Mouse (Mus musculus) fat pad, adult 2 months (tissue): ENCODE results near the gene Gm3646.
A peak's percentile ranks its signal among the peaks of the same experiment; 100 is the strongest.

ENCODE experiments used
- DNase-seq: peaks from one replicate; pipeline ENCODE4 v3.0.0-alpha.2; 2011; ENCODE audit warnings: low read depth, low spot score; ENCODE audit errors: extremely low read depth

Gene Gm3646

GRCm38 (mm10) chr1:39781835-39782234, 23.3 kb downstream of the Gm3646 start:
- no peak for DNase-seq

DNA sequence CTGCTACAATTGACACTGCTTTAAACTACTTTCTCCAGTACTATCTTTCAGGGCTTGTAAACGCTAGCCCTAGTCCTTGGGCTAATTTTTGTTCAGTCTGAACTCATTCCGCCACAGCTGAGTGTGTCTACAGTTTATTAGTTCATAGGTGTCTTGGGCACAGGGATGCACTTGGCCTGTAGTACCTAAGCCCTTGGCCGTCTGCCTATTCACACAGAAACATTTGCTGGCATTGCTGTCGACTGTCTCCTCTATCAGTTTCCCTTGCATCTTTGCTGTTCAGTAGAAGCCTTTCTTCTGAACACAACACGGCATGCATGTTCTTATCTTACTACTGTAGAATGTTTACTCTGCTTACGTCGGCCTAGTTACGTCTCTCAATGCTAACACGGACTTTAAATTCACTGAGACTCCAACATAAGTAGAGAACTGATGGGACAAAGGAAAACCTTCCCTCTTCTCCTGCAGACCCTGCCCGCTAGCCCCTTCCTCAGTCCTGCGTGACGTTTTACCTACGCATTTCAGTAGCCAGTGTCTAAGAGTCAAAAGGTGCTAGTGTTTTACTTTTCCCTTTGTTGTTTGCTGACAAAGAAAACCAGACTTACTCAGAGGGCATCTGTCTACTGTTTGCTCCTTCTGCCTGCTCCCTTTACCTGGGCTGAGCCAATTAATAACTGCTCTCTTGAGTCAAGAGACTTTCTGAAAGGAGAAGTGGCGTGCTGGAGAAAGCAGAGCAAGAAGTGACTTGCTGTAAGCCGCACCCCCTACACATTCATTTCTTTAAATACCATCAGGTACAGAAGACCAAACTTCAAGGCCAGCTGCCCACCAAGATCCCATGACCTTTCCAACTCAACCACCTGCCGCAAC, 25.8 kb downstream of the Gm3646 start:
- DNase-seq, result no peak

- no peak for DNase-seq
Measured at GRCm38 (mm10) chr1:39773991-39774729, 31.0 kb downstream of the Gm3646 start.

DNA sequence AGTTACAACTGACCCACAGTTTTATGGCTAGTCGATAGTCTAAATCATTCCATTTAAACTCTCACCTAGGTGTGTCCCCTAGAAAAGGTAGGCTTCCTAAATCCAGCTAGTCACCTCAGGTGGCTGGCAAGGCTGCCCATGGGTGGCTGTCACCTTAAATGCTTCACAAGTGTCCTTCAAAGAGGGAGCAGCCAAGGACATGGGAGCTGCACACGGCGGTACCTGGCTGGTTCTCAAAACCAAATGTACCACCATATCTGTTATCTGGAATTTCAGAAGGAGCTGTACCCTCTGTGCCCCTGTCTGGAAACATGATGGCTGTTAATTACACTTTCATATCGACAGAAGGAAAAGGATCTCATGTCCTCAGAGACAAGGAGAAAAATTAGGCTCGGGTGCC, 31.6 kb downstream of the Gm3646 start:
- DNase-seq, result no peak

GRCm38 (mm10) chr1:39772401-39773095, 32.6 kb downstream of the Gm3646 start:
- no peak for DNase-seq

GRCm38 (mm10) chr1:39770436-39770835, 34.7 kb downstream of the Gm3646 start:
- DNase-seq, result no peak

DNA sequence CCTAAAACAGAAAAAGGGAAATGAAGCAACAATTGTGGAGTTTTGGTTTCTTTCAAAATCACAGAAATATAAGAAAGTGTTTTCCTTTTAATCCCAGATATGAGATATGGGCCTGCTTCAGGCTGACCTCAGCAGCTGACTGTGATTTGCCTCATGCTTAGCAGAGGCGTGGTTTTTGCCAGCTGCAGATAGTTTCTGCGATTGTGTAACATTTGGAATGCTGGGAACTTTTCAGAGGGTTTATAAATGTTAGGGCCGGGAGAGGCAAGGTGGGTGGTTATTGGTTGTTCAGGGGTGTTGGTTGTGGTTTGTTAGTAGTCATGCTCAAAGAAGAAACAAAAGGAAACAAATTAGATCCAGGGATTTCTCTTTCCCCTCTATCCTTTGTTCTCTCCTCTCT, 37.1 kb downstream of the Gm3646 start:
- no peak for DNase-seq

GRCm38 (mm10) chr1:39765854-39766493, 39.2 kb downstream of the Gm3646 start:
- no peak for DNase-seq

GRCm38 (mm10) chr1:39762025-39762370, 43.1 kb downstream of the Gm3646 start:
- no peak for DNase-seq

GRCm38 (mm10) chr1:39761211-39762024, 43.7 kb downstream of the Gm3646 start:
- DNase-seq, result no peak

- no peak for DNase-seq
Measured at GRCm38 (mm10) chr1:39760181-39760715, 44.9 kb downstream of the Gm3646 start.

- DNase-seq, result no peak
Measured at GRCm38 (mm10) chr1:39759231-39760175, 45.6 kb downstream of the Gm3646 start.

GRCm38 (mm10) chr1:39758244-39758643, 46.9 kb downstream of the Gm3646 start:
- DNase-seq, result no peak

DNA sequence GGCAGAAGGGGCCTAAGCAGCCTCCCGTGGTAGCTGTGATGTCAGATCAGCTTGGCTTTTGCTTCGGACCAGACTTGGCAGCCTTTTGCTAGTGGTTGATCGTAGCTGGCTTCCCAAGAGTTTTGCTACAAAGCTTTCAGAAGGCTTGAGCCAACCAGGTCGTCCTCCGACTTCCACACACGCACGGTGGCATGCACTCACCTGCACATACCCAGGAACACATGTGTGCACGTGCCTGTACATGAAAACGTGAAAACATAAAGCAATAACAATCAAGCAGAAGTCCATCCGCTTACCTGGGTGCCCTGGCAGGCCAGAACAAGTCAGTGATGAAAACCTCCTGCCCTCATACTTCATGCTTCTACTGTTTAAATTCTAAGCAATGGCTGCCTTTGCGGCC, 48.2 kb downstream of the Gm3646 start:
- peak; percentile 43 for DNase-seq

- DNase-seq, result peak; percentile 92
Measured at GRCm38 (mm10) chr1:39754224-39754957, 50.7 kb downstream of the Gm3646 start.
